In genomic region chr12:108827641-108828040, GRCm38 (mm10) we compare ENCODE assay signal across 10 mouse cellular contexts. TPM values are rescaled to one million over a fixed set of nuclear protein-coding genes. Genes with fewer than 3 reads are reported as not detected.
DNase-seq lines count a peak whose midpoint lies in the region.
"Had no signal": no experiment of that assay in that cellular context is flagged by ENCODE, and none has a peak within 500 bp of the region (broad histone marks: within the 10 kb centered on the region; RNA-seq: fewer than 3 reads in every experiment).

No protein-coding gene starts in this region.

- intact Hi-C loops in heart, postnatal 10 days (cut with DNase I): no loop called here

- DNase-seq in cerebellum, adult 9-11 months: peak; percentile 43
- DNase-seq in cerebellum, adult 18-20 months: no peak
- DNase-seq in heart, adult 11 months: peak; percentile 88
- no peak for DNase-seq in heart, postnatal 10 days
- peak; percentile 56 for DNase-seq in ZHBTc4 (ENCODE audit: low read depth, low spot score)
- no peak for DNase-seq in kidney, adult 8-10 months
- DNase-seq: adrenal gland, adult 8-10 months; adrenal gland, postnatal 36 days; gastrocnemius, postnatal 14 days; kidney, adult 18-20 months had no signal

RNA-seq across cellular contexts. Expression of gene Slc25a29, which starts 8.0 kb away (rescaled TPM):
- total RNA-seq in heart, postnatal 10 days (2021): 1 to 10 TPM; 2.4 to 2.8 TPM

RNA-seq across cellular contexts. Expression of gene Slc25a47, which starts 8.2 kb away (rescaled TPM):
- total RNA-seq in heart, postnatal 10 days (2021): 1 to 10 TPM; 5.0 to 6.3 TPM

RNA-seq across cellular contexts. Expression of gene Yy1, which starts 34.9 kb away (rescaled TPM):
- total RNA-seq in heart, postnatal 10 days (2021): 10 to 100 TPM; 36.0 to 44.9 TPM

Comparison
In these comparisons a context has a peak if more than half of its experiments do, and no peak if none do; other contexts are left out.
1. DNase-seq: peak in cerebellum, adult 9-11 months (single experiment), heart, adult 11 months (single experiment) and ZHBTc4 (single experiment); none in cerebellum, adult 18-20 months (0 of 2), heart, postnatal 10 days (0 of 2) and kidney, adult 8-10 months (0 of 2).